Mouse (Mus musculus): ENCODE results near the gene Trappc10. TPM values are rescaled to one million over a fixed set of nuclear protein-coding genes. Genes with fewer than 3 reads are reported as not detected.

The Trappc10 gene
- polyA plus RNA-seq, 1 experiment from 2014 or later = 18.6 TPM

GRCm38 (mm10) chr10:78158041-78158440 is 86.4 kb downstream of the Trappc10 start:
- Histone ChIP-seq H3K4me1 (peaks cover 5% of the 10 kb centered on the region; the same call in 1 of the 2 replicates), H3K9ac (no peak overlapping the region), H3K4me3 (no peak overlapping the region), H3K36me3 (peaks cover 25% of the 10 kb centered on the region), H3K27me3 (no peaks in the 10 kb centered on the region), H3K9me3 (no peaks in the 10 kb centered on the region), H3K4me2 (replicated peaks) (no peak overlapping the region), H3K27ac (no peak overlapping the region)
- WGBS = 88% methylated on average over 15 of the region's 15 CpGs
- ATAC-seq (ENCODE audit: insufficient number of reproducible peaks, insufficient read depth, low FRiP score, low TSS enrichment) = no peak

- Histone ChIP-seq H3K9ac (no peak overlapping the region), H3K27me3 (no peaks in the 10 kb centered on the region), H3K36me3 (peaks cover 14% of the 10 kb centered on the region), H3K4me3 (no peak overlapping the region), H3K27ac (no peak overlapping the region), H3K4me1 (peaks cover 5% of the 10 kb centered on the region; the same call in 1 of the 2 replicates), H3K4me2 (replicated peaks) (no peak overlapping the region), H3K9me3 (no peaks in the 10 kb centered on the region)
- no peak for ATAC-seq (ENCODE audit: insufficient number of reproducible peaks, insufficient read depth, low FRiP score, low TSS enrichment)
- WGBS = 77% methylated on average over 6 of the region's 6 CpGs
Measured at GRCm38 (mm10) chr10:78156926-78157325, 87.5 kb downstream of the Trappc10 start.

- no peak for ATAC-seq (ENCODE audit: insufficient number of reproducible peaks, insufficient read depth, low FRiP score, low TSS enrichment)
- 70% methylated on average over 10 of the region's 10 CpGs for WGBS
- Histone ChIP-seq H3K36me3 (no peaks in the 10 kb centered on the region), H3K27ac (no peak overlapping the region), H3K9ac (no peak overlapping the region), H3K9me3 (no peaks in the 10 kb centered on the region), H3K4me1 (no peaks in the 10 kb centered on the region), H3K27me3 (no peaks in the 10 kb centered on the region), H3K4me2 (replicated peaks) (no peak overlapping the region), H3K4me3 (no peak overlapping the region)
Measured at GRCm38 (mm10) chr10:78148834-78149766, 95.3 kb downstream of the Trappc10 start.

- no peaks in the 10 kb centered on the region for H3K27me3 ChIP-seq
- H3K9me3 ChIP-seq = no peaks in the 10 kb centered on the region
- H3K9ac ChIP-seq = no peak overlapping the region
- 77% methylated on average over 4 of the region's 4 CpGs for WGBS
- H3K4me2 ChIP-seq (replicated peaks) = no peak overlapping the region
- no peak for ATAC-seq (ENCODE audit: insufficient number of reproducible peaks, insufficient read depth, low FRiP score, low TSS enrichment)
- no peak overlapping the region for H3K27ac ChIP-seq
- no peaks in the 10 kb centered on the region for H3K4me1 ChIP-seq
- H3K36me3 ChIP-seq = no peaks in the 10 kb centered on the region
- no peak overlapping the region for H3K4me3 ChIP-seq
Measured at GRCm38 (mm10) chr10:78147908-78148441, 96.5 kb downstream of the Trappc10 start.

GRCm38 (mm10) chr10:78143727-78144505 is 100.5 kb downstream of the Trappc10 start:
- Histone ChIP-seq H3K4me1 (peaks cover 4% of the 10 kb centered on the region), H3K9me3 (no peaks in the 10 kb centered on the region), H3K9ac (no peak overlapping the region), H3K27ac (no peak overlapping the region), H3K36me3 (no peaks in the 10 kb centered on the region), H3K4me3 (no peak overlapping the region), H3K4me2 (replicated peaks) (no peak overlapping the region), H3K27me3 (no peaks in the 10 kb centered on the region)
- ATAC-seq (ENCODE audit: insufficient number of reproducible peaks, insufficient read depth, low FRiP score, low TSS enrichment) = no peak
- 56% methylated on average over 8 of the region's 8 CpGs for WGBS

GRCm38 (mm10) chr10:78140843-78141242 is 103.6 kb downstream of the Trappc10 start:
- H3K27me3 ChIP-seq = no peaks in the 10 kb centered on the region
- H3K36me3 ChIP-seq = no peaks in the 10 kb centered on the region
- H3K4me3 ChIP-seq = no peak overlapping the region
- H3K9ac ChIP-seq = no peak overlapping the region
- peaks cover 6% of the 10 kb centered on the region for H3K4me1 ChIP-seq
- no peaks in the 10 kb centered on the region for H3K9me3 ChIP-seq
- 80% methylated on average over 3 of the region's 3 CpGs for WGBS
- no peak overlapping the region for H3K27ac ChIP-seq
- H3K4me2 ChIP-seq (replicated peaks) = no peak overlapping the region
- ATAC-seq (ENCODE audit: insufficient number of reproducible peaks, insufficient read depth, low FRiP score, low TSS enrichment) = no peak

GRCm38 (mm10) chr10:78140251-78140600 is 104.2 kb downstream of the Trappc10 start:
- 92% methylated on average over 1 of the region's 1 CpGs for WGBS
- Histone ChIP-seq H3K9ac (no peak overlapping the region), H3K4me3 (no peak overlapping the region), H3K36me3 (no peaks in the 10 kb centered on the region), H3K9me3 (no peaks in the 10 kb centered on the region), H3K27me3 (no peaks in the 10 kb centered on the region), H3K4me1 (peaks cover 10% of the 10 kb centered on the region), H3K4me2 (replicated peaks) (no peak overlapping the region), H3K27ac (no peak overlapping the region)
- ATAC-seq (ENCODE audit: insufficient number of reproducible peaks, insufficient read depth, low FRiP score, low TSS enrichment) = no peak

GRCm38 (mm10) chr10:78139572-78140250 is 104.7 kb downstream of the Trappc10 start:
- peak overlapping the region; percentile 65; the same call in 1 of the 2 replicates for H3K27ac ChIP-seq
- H3K36me3 ChIP-seq = no peaks in the 10 kb centered on the region
- no peaks in the 10 kb centered on the region for H3K27me3 ChIP-seq
- H3K9me3 ChIP-seq = no peaks in the 10 kb centered on the region
- ATAC-seq (ENCODE audit: insufficient number of reproducible peaks, insufficient read depth, low FRiP score, low TSS enrichment) = no peak
- H3K4me1 ChIP-seq = peaks cover 15% of the 10 kb centered on the region
- no peak overlapping the region for H3K9ac ChIP-seq
- WGBS = 74% methylated on average over 11 of the region's 11 CpGs
- no peak overlapping the region for H3K4me3 ChIP-seq
- H3K4me2 ChIP-seq (replicated peaks) = no peak overlapping the region

GRCm38 (mm10) chr10:78138812-78139523 is 105.5 kb downstream of the Trappc10 start:
- no peaks in the 10 kb centered on the region for H3K9me3 ChIP-seq
- no peak for ATAC-seq (ENCODE audit: insufficient number of reproducible peaks, insufficient read depth, low FRiP score, low TSS enrichment)
- WGBS = 31% methylated on average over 14 of the region's 14 CpGs
- 0 out of 2 replicates have a peak overlapping the region, but pooled peaks have one; percentile 13 for H3K4me2 ChIP-seq (replicated peaks)
- no peak overlapping the region for H3K9ac ChIP-seq
- peaks cover 16% of the 10 kb centered on the region for H3K4me1 ChIP-seq
- no peaks in the 10 kb centered on the region for H3K27me3 ChIP-seq
- H3K4me3 ChIP-seq = no peak overlapping the region
- no peaks in the 10 kb centered on the region for H3K36me3 ChIP-seq
- peak overlapping the region; percentile 65 for H3K27ac ChIP-seq

- no peak overlapping the region for H3K27ac ChIP-seq
- WGBS = 88% methylated on average over 3 of the region's 3 CpGs
- H3K9me3 ChIP-seq = no peaks in the 10 kb centered on the region
- H3K4me2 ChIP-seq (replicated peaks) = no peak overlapping the region
- no peaks in the 10 kb centered on the region for H3K27me3 ChIP-seq
- H3K9ac ChIP-seq = no peak overlapping the region
- H3K4me1 ChIP-seq = peaks cover 16% of the 10 kb centered on the region
- ATAC-seq (ENCODE audit: insufficient number of reproducible peaks, insufficient read depth, low FRiP score, low TSS enrichment) = no peak
- H3K4me3 ChIP-seq = no peak overlapping the region
- H3K36me3 ChIP-seq = no peaks in the 10 kb centered on the region
Measured at GRCm38 (mm10) chr10:78137191-78137590, 107.2 kb downstream of the Trappc10 start.
